Mouse (Mus musculus) embryonic facial prominence, embryonic 12.5 days (tissue): ENCODE measurements around the gene Rpl36al. TPM values are rescaled to one million over a fixed set of nuclear protein-coding genes. Genes with fewer than 3 reads are reported as not detected.
"Not testable (repeated sequence)": the region's sequence is repeated elsewhere in the genome, so short reads cannot be mapped to it uniquely, and the experiment has no call there.

Experiments
- ATAC-seq: fragments of 200-750 bp; cut with Nextera tagmentation; 2 replicates; pipeline ENCODE4 v1.8.0; 2017; ENCODE audit not compliant: insufficient number of reproducible peaks, insufficient read depth, low FRiP score, low TSS enrichment
- H3K27ac ChIP-seq: fragments of 300-500 bp; sonication (generic); 2 replicates; pipeline ENCODE4 v1.5.1; 2016; ENCODE audit warnings: mild to moderate bottlenecking
- H3K27me3 ChIP-seq: fragments of 300-500 bp; sonication (generic); 2 replicates; pipeline ENCODE4 v1.6.1; 2016; ENCODE audit warnings: mild to moderate bottlenecking, moderate library complexity
- H3K36me3 ChIP-seq: fragments of 300-500 bp; sonication (generic); 2 replicates; pipeline ENCODE4 v1.6.1; 2016; ENCODE audit warnings: mild to moderate bottlenecking
- H3K4me1 ChIP-seq: fragments of 300-500 bp; sonication (generic); 2 replicates; pipeline ENCODE4 v1.6.1; 2016
- H3K4me2 ChIP-seq: fragments of 300-500 bp; sonication (generic); replicated peaks from 2 replicates; pipeline ENCODE4 v1.6.1; 2016; ENCODE audit warnings: mild to moderate bottlenecking, moderate library complexity
- H3K4me3 ChIP-seq: fragments of 300-500 bp; sonication (generic); 2 replicates; pipeline ENCODE4 v1.5.1; 2016; ENCODE audit warnings: mild to moderate bottlenecking
- H3K9ac ChIP-seq: fragments of 300-500 bp; sonication (generic); 2 replicates; pipeline ENCODE4 v1.6.1; 2016; ENCODE audit warnings: mild to moderate bottlenecking, moderate library complexity
- H3K9me3 ChIP-seq: fragments of 300-500 bp; sonication (generic); 2 replicates; pipeline ENCODE4 v1.6.1; 2016; ENCODE audit warnings: mild to moderate bottlenecking, moderate library complexity
- WGBS: fragments of 180-500 bp; shearing (Covaris S2); methylation state at CpG from one replicate; pipeline ENCODE4 v1.1.7; 2016; 5-methylcytosine and 5-hydroxymethylcytosine counted together
- polyA plus RNA-seq: library from polyadenylated mRNA; unstranded; fragments of >200 nt; fragmentation: Nextera tagmentation; extraction: Ambion mirVana; gene quantifications from 2 replicates; pipeline ENCODE4 v1.2.1, GENCODE M21; 2016

Rpl36al gene
- polyA plus RNA-seq, 1 experiment from 2014 or later: 491 TPM

- 9% methylated on average over 18 of the region's 18 CpGs for WGBS
- peak; percentile 22; the same call in 1 of the 2 replicates for ATAC-seq
- H3K9ac ChIP-seq: peak overlapping the region; percentile 65
- H3K4me2 ChIP-seq: peak overlapping the region; percentile 77
- H3K27me3 ChIP-seq: no peaks in the 10 kb centered on the region
- H3K4me3 ChIP-seq: peak overlapping the region; percentile 75
- peak overlapping the region; percentile 51; the same call in 1 of the 2 replicates for H3K27ac ChIP-seq
- 0 out of 2 replicates have a peak, but pooled peaks cover 3% of the 10 kb centered on the region for H3K36me3 ChIP-seq
- 0 out of 2 replicates have a peak, but pooled peaks cover 5% of the 10 kb centered on the region for H3K4me1 ChIP-seq
- no peaks in the 10 kb centered on the region for H3K9me3 ChIP-seq
These were observed 16.0 kb downstream of the Rpl36al start for GRCm38 (mm10) chr12:69167656-69168460.

- H3K27ac ChIP-seq, H3K4me2 ChIP-seq, H3K9ac ChIP-seq, H3K4me3 ChIP-seq, H3K4me1 ChIP-seq, H3K36me3 ChIP-seq, H3K9me3 ChIP-seq, H3K27me3 ChIP-seq, ATAC-seq: not testable (repeated sequence)
- WGBS: 65% methylated on average over 8 of the region's 8 CpGs
These were observed 16.9 kb downstream of the Rpl36al start for GRCm38 (mm10) chr12:69166861-69167581.

- H3K4me3 ChIP-seq: no peak overlapping the region
- H3K4me1 ChIP-seq: 0 out of 2 replicates have a peak, but pooled peaks cover 5% of the 10 kb centered on the region
- H3K36me3 ChIP-seq: no peaks in the 10 kb centered on the region
- no peak for ATAC-seq
- no peak overlapping the region for H3K27ac ChIP-seq
- no peaks in the 10 kb centered on the region for H3K27me3 ChIP-seq
- no peak overlapping the region for H3K4me2 ChIP-seq
- H3K9me3 ChIP-seq: no peaks in the 10 kb centered on the region
- no peak overlapping the region for H3K9ac ChIP-seq
- WGBS: 53% methylated on average over 3 of the region's 3 CpGs
These were observed 19.0 kb downstream of the Rpl36al start for GRCm38 (mm10) chr12:69164904-69165303.

- not testable (repeated sequence) for H3K4me3 ChIP-seq, ATAC-seq
- WGBS: 82% methylated on average over 4 of the region's 4 CpGs
These were observed 20.3 kb downstream of the Rpl36al start for GRCm38 (mm10) chr12:69163586-69163985.

GRCm38 (mm10) chr12:69160677-69161076 lies 23.2 kb downstream of the Rpl36al start:
- not testable (repeated sequence) for ATAC-seq, H3K27me3 ChIP-seq
- WGBS: 81% methylated on average over 2 of the region's 2 CpGs

More at GRCm38 (mm10) chr12:69163586-69163985, 20.3 kb downstream of the Rpl36al start:
- not testable (repeated sequence) for H3K4me2 ChIP-seq, H3K27me3 ChIP-seq, H3K9ac ChIP-seq, H3K4me1 ChIP-seq, H3K9me3 ChIP-seq, H3K36me3 ChIP-seq, H3K27ac ChIP-seq

GRCm38 (mm10) chr12:69159578-69159940 lies 24.3 kb downstream of the Rpl36al start:
- Histone ChIP-seq H3K4me2 (no peak overlapping the region), H3K4me1 (peaks cover 4% of the 10 kb centered on the region)
- no peak for ATAC-seq

More at GRCm38 (mm10) chr12:69160677-69161076, 23.2 kb downstream of the Rpl36al start:
- not testable (repeated sequence) for H3K4me1 ChIP-seq, H3K4me3 ChIP-seq, H3K9me3 ChIP-seq, H3K4me2 ChIP-seq, H3K27ac ChIP-seq, H3K9ac ChIP-seq
- peaks cover 20% of the 10 kb centered on the region for H3K36me3 ChIP-seq

GRCm38 (mm10) chr12:69158765-69159577 lies 24.9 kb downstream of the Rpl36al start, which contains the start of gene Rps29:
Gene Rps29 (minus strand): TSS chr12:69159186.
- not testable (repeated sequence) for H3K4me1 ChIP-seq, H3K9me3 ChIP-seq, H3K27me3 ChIP-seq
- WGBS: under 1% methylated on average over 60 of the region's 68 CpGs
- peak within 1 kb of the TSS; percentile 71 for H3K4me2 ChIP-seq
- H3K9ac ChIP-seq: peak within 1 kb of the TSS; percentile 91
- peak within 1 kb of the TSS; percentile 75 for H3K4me3 ChIP-seq
- ATAC-seq: peak; percentile 99
- H3K36me3 ChIP-seq: peaks cover 20% of the 10 kb centered on the region
- peak within 1 kb of the TSS; percentile 93 for H3K27ac ChIP-seq

More at GRCm38 (mm10) chr12:69159578-69159940, 24.3 kb downstream of the Rpl36al start:
- Histone ChIP-seq H3K9ac (no peak overlapping the region), H3K36me3 (peaks cover 20% of the 10 kb centered on the region), H3K4me3 (no peak overlapping the region), H3K27me3 (no peaks in the 10 kb centered on the region), H3K27ac (no peak overlapping the region), H3K9me3 (no peaks in the 10 kb centered on the region)
- WGBS: 5% methylated on average over 9 of the region's 9 CpGs

- peak overlapping the region; percentile 75 for H3K4me3 ChIP-seq
- H3K27me3 ChIP-seq: no peaks in the 10 kb centered on the region
- no peak for ATAC-seq
- no peaks in the 10 kb centered on the region for H3K9me3 ChIP-seq
- WGBS: 1% methylated on average over 19 of the region's 19 CpGs
- H3K4me1 ChIP-seq: peaks cover 4% of the 10 kb centered on the region
- H3K36me3 ChIP-seq: peaks cover 20% of the 10 kb centered on the region
- H3K27ac ChIP-seq: peak overlapping the region; percentile 93
- peak overlapping the region; percentile 91 for H3K9ac ChIP-seq
- H3K4me2 ChIP-seq: peak overlapping the region; percentile 71
These were observed 25.5 kb downstream of the Rpl36al start for GRCm38 (mm10) chr12:69158366-69158764.

GRCm38 (mm10) chr12:69157107-69157506 lies 26.8 kb downstream of the Rpl36al start:
- WGBS: 97% methylated on average over 2 of the region's 2 CpGs
- Histone ChIP-seq H3K9me3 (no peaks in the 10 kb centered on the region), H3K4me1 (peaks cover 4% of the 10 kb centered on the region), H3K9ac (no peak overlapping the region), H3K27me3 (no peaks in the 10 kb centered on the region), H3K4me2 (no peak overlapping the region), H3K4me3 (no peak overlapping the region), H3K36me3 (peaks cover 20% of the 10 kb centered on the region), H3K27ac (no peak overlapping the region)
- ATAC-seq: no peak

GRCm38 (mm10) chr12:69156436-69156835 lies 27.4 kb downstream of the Rpl36al start:
- Histone ChIP-seq H3K36me3 (peaks cover 20% of the 10 kb centered on the region), H3K9ac (no peak overlapping the region), H3K27ac (no peak overlapping the region), H3K9me3 (no peaks in the 10 kb centered on the region), H3K4me3 (no peak overlapping the region), H3K4me1 (peaks cover 4% of the 10 kb centered on the region), H3K4me2 (no peak overlapping the region), H3K27me3 (no peaks in the 10 kb centered on the region)
- no peak for ATAC-seq
- WGBS: 86% methylated on average over 4 of the region's 4 CpGs

- Histone ChIP-seq H3K9me3 (no peaks in the 10 kb centered on the region), H3K27me3 (no peaks in the 10 kb centered on the region), H3K4me1 (peaks cover 4% of the 10 kb centered on the region), H3K36me3 (peaks cover 20% of the 10 kb centered on the region), H3K27ac (no peak overlapping the region), H3K4me3 (no peak overlapping the region), H3K9ac (no peak overlapping the region), H3K4me2 (no peak overlapping the region)
- ATAC-seq: no peak
- 86% methylated on average over 2 of the region's 2 CpGs for WGBS
These were observed 28.0 kb downstream of the Rpl36al start for GRCm38 (mm10) chr12:69155923-69156322.
